In the genomic region with DNA sequence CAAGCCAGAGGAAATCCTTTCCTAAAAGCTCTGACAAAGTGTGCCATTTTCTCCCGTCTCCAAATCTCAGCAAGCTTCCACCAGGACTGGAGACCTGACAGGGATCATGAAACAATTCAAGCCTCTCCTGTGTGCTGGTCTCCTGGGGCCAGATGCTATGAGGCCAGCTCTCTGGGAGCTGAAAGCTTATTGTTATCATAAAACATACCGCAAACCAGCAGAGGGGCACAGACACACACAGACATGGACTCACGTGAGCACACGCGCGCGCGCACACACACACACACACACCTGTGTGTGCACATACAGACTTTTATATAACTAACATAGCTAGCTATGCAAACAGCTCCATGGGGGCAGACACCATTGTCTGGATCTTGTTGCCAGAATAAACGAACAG, we compare ENCODE assay signal across 8 mouse cellular contexts. TPM values are rescaled to one million over a fixed set of nuclear protein-coding genes. Genes with fewer than 3 reads are reported as not detected.
DNase-seq lines count a peak whose midpoint lies in the region; ATAC-seq lines count a peak whose summit lies in the region.

No protein-coding gene starts in this region.

- ATAC-seq in heart, embryonic 16.5 days (replicated peaks; ENCODE audit: extremely low read depth, insufficient read depth, low FRiP score): no peak
- no peak for ATAC-seq in embryonic facial prominence, embryonic 12.5 days (ENCODE audit: insufficient number of reproducible peaks, insufficient read depth, low FRiP score, low TSS enrichment)
- ATAC-seq in hindbrain, embryonic 16.5 days: 0 out of 2 replicates have a peak, but pooled peaks have one; percentile 15
- 0 out of 2 replicates have a peak, but pooled peaks have one; percentile 16 for ATAC-seq in midbrain, embryonic 16.5 days

- peak overlapping the region; percentile 50 for H3K27ac ChIP-seq in heart, embryonic 16.5 days (ENCODE audit: low read length)
- H3K27ac ChIP-seq in embryonic facial prominence, embryonic 12.5 days: 0 out of 2 replicates have a peak overlapping the region, but pooled peaks have one; percentile 13
- peak overlapping the region; percentile 45 for H3K27ac ChIP-seq in hindbrain, embryonic 16.5 days (ENCODE audit: low read depth, low read length)
- H3K27ac ChIP-seq in midbrain, embryonic 16.5 days (ENCODE audit: low read length): peak overlapping the region; percentile 68

- DNase-seq in heart, adult 9 months (ENCODE audit: low spot score in 2 of 2): no peak
- no peak for DNase-seq in adipocyte (ENCODE audit: low spot score)
- no peak for DNase-seq in gastrocnemius, postnatal 14 days
- no peak for DNase-seq in right cerebral cortex, postnatal 10 days (ENCODE audit: low spot score in 2 of 2)

- 62% methylated on average over 9 of the region's 9 CpGs for WGBS in heart, embryonic 16.5 days
- WGBS in embryonic facial prominence, embryonic 12.5 days: 80% methylated on average over 9 of the region's 9 CpGs
- WGBS in hindbrain, embryonic 16.5 days: 48% methylated on average over 9 of the region's 9 CpGs
- 56% methylated on average over 9 of the region's 9 CpGs for WGBS in midbrain, embryonic 16.5 days

- H3K4me1 ChIP-seq in heart, embryonic 16.5 days (ENCODE audit: control insufficient read depth, insufficient read depth, low read length): peaks cover 19% of the 10 kb centered on the region
- H3K4me1 ChIP-seq in embryonic facial prominence, embryonic 12.5 days: peaks cover 16% of the 10 kb centered on the region
- peaks cover 7% of the 10 kb centered on the region for H3K4me1 ChIP-seq in hindbrain, embryonic 16.5 days (ENCODE audit: control insufficient read depth, insufficient read depth, low read depth, low read length)
- peaks cover 12% of the 10 kb centered on the region for H3K4me1 ChIP-seq in midbrain, embryonic 16.5 days (ENCODE audit: control insufficient read depth, insufficient read depth, low read length)

- peak overlapping the region; percentile 32 for H3K9ac ChIP-seq in heart, embryonic 16.5 days (ENCODE audit: low read length)
- no peak overlapping the region for H3K9ac ChIP-seq in embryonic facial prominence, embryonic 12.5 days
- H3K9ac ChIP-seq in hindbrain, embryonic 16.5 days (ENCODE audit: low read depth, low read length): peak overlapping the region; percentile 99; the same call in 1 of the 2 replicates
- H3K9ac ChIP-seq in midbrain, embryonic 16.5 days (ENCODE audit: low read depth, low read length): peak overlapping the region; percentile 87

- peak overlapping the region; percentile 94 for H3K4me3 ChIP-seq in heart, embryonic 16.5 days (ENCODE audit: low read length)
- H3K4me3 ChIP-seq in embryonic facial prominence, embryonic 12.5 days: peak overlapping the region; percentile 87
- H3K4me3 ChIP-seq in hindbrain, embryonic 16.5 days (ENCODE audit: low read length): peak overlapping the region; percentile 88
- peak overlapping the region; percentile 78 for H3K4me3 ChIP-seq in midbrain, embryonic 16.5 days (ENCODE audit: low read depth, low read length)

- intact Hi-C loops in gastrocnemius, postnatal 14 days (cut with DNase I; ENCODE audit: low total_unique reads): no loop called here

- no peaks in the 10 kb centered on the region for H3K9me3 ChIP-seq in heart, embryonic 16.5 days (replicated peaks; ENCODE audit: control insufficient read depth, low read length)
- H3K9me3 ChIP-seq in embryonic facial prominence, embryonic 12.5 days: no peaks in the 10 kb centered on the region
- no peaks in the 10 kb centered on the region; the same call in 1 of the 2 replicates for H3K9me3 ChIP-seq in hindbrain, embryonic 16.5 days (ENCODE audit: control insufficient read depth, low read length)
- H3K9me3 ChIP-seq in midbrain, embryonic 16.5 days (replicated peaks; ENCODE audit: control insufficient read depth, low read length, poor library complexity, severe bottlenecking): no peaks in the 10 kb centered on the region

- peaks cover 8% of the 10 kb centered on the region; the same call in 1 of the 2 replicates for H3K36me3 ChIP-seq in heart, embryonic 16.5 days (ENCODE audit: control insufficient read depth, insufficient read depth)
- H3K36me3 ChIP-seq in embryonic facial prominence, embryonic 12.5 days: peaks cover 5% of the 10 kb centered on the region; the same call in 1 of the 2 replicates
- H3K36me3 ChIP-seq in hindbrain, embryonic 16.5 days (ENCODE audit: control insufficient read depth, insufficient read depth, low read length): 0 out of 2 replicates have a peak, but pooled peaks cover 2% of the 10 kb centered on the region
- no peaks in the 10 kb centered on the region for H3K36me3 ChIP-seq in midbrain, embryonic 16.5 days (ENCODE audit: control insufficient read depth, insufficient read depth, low read length)

- no peaks in the 10 kb centered on the region for H3K27me3 ChIP-seq in heart, embryonic 16.5 days (ENCODE audit: control insufficient read depth, insufficient read depth, low read length)
- H3K27me3 ChIP-seq in embryonic facial prominence, embryonic 12.5 days: no peaks in the 10 kb centered on the region
- H3K27me3 ChIP-seq in hindbrain, embryonic 16.5 days (replicated peaks; ENCODE audit: control insufficient read depth, insufficient read depth, low read length): no peaks in the 10 kb centered on the region
- H3K27me3 ChIP-seq in midbrain, embryonic 16.5 days (ENCODE audit: control insufficient read depth, insufficient read depth, low read depth, low read length): no peaks in the 10 kb centered on the region

- peak overlapping the region; percentile 63 for H3K4me2 ChIP-seq in heart, embryonic 16.5 days (ENCODE audit: low read depth, low read length)
- peak overlapping the region; percentile 57 for H3K4me2 ChIP-seq in embryonic facial prominence, embryonic 12.5 days (replicated peaks)
- peak overlapping the region; percentile 75 for H3K4me2 ChIP-seq in hindbrain, embryonic 16.5 days (ENCODE audit: low read length)
- peak overlapping the region; percentile 76 for H3K4me2 ChIP-seq in midbrain, embryonic 16.5 days (ENCODE audit: low read length)

RNA-seq across cellular contexts. Expression of gene Fbxo10, which starts 1.5 kb away (rescaled TPM):
- polyA plus RNA-seq in heart, embryonic 16.5 days (2015; fragmentation: Nextera tagmentation; extraction: Ambion mirVana): 22.5 and 24.1 TPM in 2 replicates
- polyA plus RNA-seq in embryonic facial prominence, embryonic 12.5 days (2016; fragmentation: Nextera tagmentation; extraction: Ambion mirVana): 18.5 and 20.4 TPM in 2 replicates
- polyA plus RNA-seq in hindbrain, embryonic 16.5 days (2015; fragmentation: Nextera tagmentation; extraction: Ambion mirVana): 18.7 and 22.1 TPM in 2 replicates
- polyA plus RNA-seq in midbrain, embryonic 16.5 days (2015; fragmentation: Nextera tagmentation; extraction: Ambion mirVana): 18.0 and 21.1 TPM in 2 replicates
- 1 to 10 TPM; 3.3 to 4.3 TPM for total RNA-seq in gastrocnemius, postnatal 14 days (2021)

RNA-seq across cellular contexts. Expression of gene Tomm5, which starts 25.0 kb away (rescaled TPM):
- 243 and 262 TPM in 2 replicates for polyA plus RNA-seq in heart, embryonic 16.5 days (2015; fragmentation: Nextera tagmentation; extraction: Ambion mirVana)
- 195 and 207 TPM in 2 replicates for polyA plus RNA-seq in embryonic facial prominence, embryonic 12.5 days (2016; fragmentation: Nextera tagmentation; extraction: Ambion mirVana)
- polyA plus RNA-seq in hindbrain, embryonic 16.5 days (2015; fragmentation: Nextera tagmentation; extraction: Ambion mirVana): 154 and 185 TPM in 2 replicates
- 139 and 150 TPM in 2 replicates for polyA plus RNA-seq in midbrain, embryonic 16.5 days (2015; fragmentation: Nextera tagmentation; extraction: Ambion mirVana)
- total RNA-seq in gastrocnemius, postnatal 14 days (2021): 10 to 100 TPM; 68.0 to 69.5 TPM

Comparison
In these comparisons a context has a peak if more than half of its experiments do, and no peak if none do; other contexts are left out.
1. ATAC-seq: peak in hindbrain, embryonic 16.5 days (single experiment) and midbrain, embryonic 16.5 days (single experiment); none in heart, embryonic 16.5 days (single experiment) and embryonic facial prominence, embryonic 12.5 days (single experiment).
2. H3K27ac ChIP-seq: peak in every context shown above with its lines; median percentile 68 in midbrain, embryonic 16.5 days; 50 in heart, embryonic 16.5 days; 45 in hindbrain, embryonic 16.5 days; 13 in embryonic facial prominence, embryonic 12.5 days.
3. Peak in every context shown above with its lines, with median percentiles within 50 percentile points of each other: H3K4me2 ChIP-seq and H3K4me3 ChIP-seq.